Mouse (Mus musculus): ENCODE measurements at regions not wholly inside any gene's neighbourhood (a gene's known extent, or its start where the extent isn't known, plus 50 kb on each side); places are given as distances from the start of the nearest gene placed in this dataset.

- no peak overlapping the region for H3ac ChIP-seq (ENCODE audit: control insufficient read depth, insufficient read length)
- H3K4me3 ChIP-seq: no peak overlapping the region
- no peaks in the 10 kb centered on the region for H3K36me3 ChIP-seq (ENCODE audit: control insufficient read depth, insufficient read depth)
- H3K4me2 ChIP-seq (ENCODE audit: low read depth): no peak overlapping the region
- H3K79me2 ChIP-seq (ENCODE audit: control insufficient read depth, insufficient read depth): no peaks in the 10 kb centered on the region
- no peaks in the 10 kb centered on the region for H3K27me3 ChIP-seq (ENCODE audit: control insufficient read depth, insufficient read depth, insufficient read length)
- TF ChIP-seq MAX (IDR thresholded peaks at IDR 0.05; ENCODE audit: low read depth) (no peak), USF1 (IDR thresholded peaks at IDR 0.05; ENCODE audit: low read depth) (no peak), E2F4 (IDR thresholded peaks at IDR 0.05; ENCODE audit: insufficient read depth) (no peak), TCF12 (IDR thresholded peaks at IDR 0.05; ENCODE audit: insufficient read depth, poor library complexity, severe bottlenecking) (no peak), POLR2A (IDR thresholded peaks at IDR 0.05; ENCODE audit: insufficient read length, low read depth) (no peak), SRF (IDR thresholded peaks at IDR 0.05; ENCODE audit: control insufficient read depth, insufficient read length, low read depth) (no peak), POLR2AphosphoS2 (IDR thresholded peaks at IDR 0.05; ENCODE audit: insufficient read length, low read depth) (no peak), MYOD1 (IDR thresholded peaks at IDR 0.05; ENCODE audit: control insufficient read depth in 1 of 3, insufficient read length in 2 of 3, low read depth in 2 of 3) (no peak), REST (IDR thresholded peaks at IDR 0.05; ENCODE audit: insufficient read depth, insufficient read length) (no peak), CEBPB (IDR thresholded peaks at IDR 0.05; ENCODE audit: insufficient read depth, poor library complexity, severe bottlenecking) (no peak), MYOG (IDR thresholded peaks at IDR 0.05; ENCODE audit: control insufficient read depth in 1 of 3, insufficient read depth in 1 of 3, insufficient read length in 2 of 3, low read depth in 2 of 3) (no peak), TCF3 (IDR thresholded peaks at IDR 0.05; ENCODE audit: insufficient read length, low read depth) (no peak)
Measured at GRCm38 (mm10) chr3:9373896-9374295, 236.0 kb downstream of the Zfp704 start.

- TF ChIP-seq SRF (IDR thresholded peaks at IDR 0.05; ENCODE audit: control insufficient read depth, insufficient read length, low read depth) (no peak), POLR2AphosphoS2 (IDR thresholded peaks at IDR 0.05; ENCODE audit: insufficient read length, low read depth) (no peak), MAX (IDR thresholded peaks at IDR 0.05; ENCODE audit: low read depth) (no peak), POLR2A (IDR thresholded peaks at IDR 0.05; ENCODE audit: insufficient read length, low read depth) (no peak), MYOG (IDR thresholded peaks at IDR 0.05; ENCODE audit: control insufficient read depth in 1 of 3, insufficient read depth in 1 of 3, insufficient read length in 2 of 3, low read depth in 2 of 3) (no peak), USF1 (IDR thresholded peaks at IDR 0.05; ENCODE audit: low read depth) (no peak), CEBPB (IDR thresholded peaks at IDR 0.05; ENCODE audit: insufficient read depth, poor library complexity, severe bottlenecking) (no peak), E2F4 (IDR thresholded peaks at IDR 0.05; ENCODE audit: insufficient read depth) (no peak), REST (IDR thresholded peaks at IDR 0.05; ENCODE audit: insufficient read depth, insufficient read length) (no peak), MYOD1 (IDR thresholded peaks at IDR 0.05; ENCODE audit: control insufficient read depth in 1 of 3, insufficient read length in 2 of 3, low read depth in 2 of 3) (no peak), TCF3 (IDR thresholded peaks at IDR 0.05; ENCODE audit: insufficient read length, low read depth) (no peak), TCF12 (IDR thresholded peaks at IDR 0.05; ENCODE audit: insufficient read depth, poor library complexity, severe bottlenecking) (no peak)
- no peaks in the 10 kb centered on the region for H3K36me3 ChIP-seq (ENCODE audit: control insufficient read depth, insufficient read depth)
- H3K4me3 ChIP-seq: no peak overlapping the region
- H3K27me3 ChIP-seq (ENCODE audit: control insufficient read depth, insufficient read depth, insufficient read length): no peaks in the 10 kb centered on the region
- H3ac ChIP-seq (ENCODE audit: control insufficient read depth, insufficient read length): no peak overlapping the region
- H3K4me2 ChIP-seq (ENCODE audit: low read depth): no peak overlapping the region
- H3K79me2 ChIP-seq (ENCODE audit: control insufficient read depth, insufficient read depth): no peaks in the 10 kb centered on the region
Measured at GRCm38 (mm10) chr3:9370096-9370495, 239.8 kb downstream of the Zfp704 start.

GRCm38 (mm10) chr3:9365791-9366190 lies 244.1 kb downstream of the Zfp704 start:
- Histone ChIP-seq H3K36me3 (ENCODE audit: control insufficient read depth, insufficient read depth) (no peaks in the 10 kb centered on the region), H3K79me2 (ENCODE audit: control insufficient read depth, insufficient read depth) (no peaks in the 10 kb centered on the region), H3K4me2 (ENCODE audit: low read depth) (no peak overlapping the region), H3ac (ENCODE audit: control insufficient read depth, insufficient read length) (no peak overlapping the region), H3K27me3 (ENCODE audit: control insufficient read depth, insufficient read depth, insufficient read length) (no peaks in the 10 kb centered on the region), H3K4me3 (no peak overlapping the region)
- no peak for TF ChIP-seq TCF3 (IDR thresholded peaks at IDR 0.05; ENCODE audit: insufficient read length, low read depth)

- H3K79me2 ChIP-seq (ENCODE audit: control insufficient read depth, insufficient read depth): no peaks in the 10 kb centered on the region
- no peaks in the 10 kb centered on the region for H3K36me3 ChIP-seq (ENCODE audit: control insufficient read depth, insufficient read depth)
- H3K4me3 ChIP-seq: no peak overlapping the region
- H3ac ChIP-seq (ENCODE audit: control insufficient read depth, insufficient read length): no peak overlapping the region
- TF ChIP-seq POLR2AphosphoS2 (IDR thresholded peaks at IDR 0.05; ENCODE audit: insufficient read length, low read depth) (no peak), E2F4 (IDR thresholded peaks at IDR 0.05; ENCODE audit: insufficient read depth) (no peak), REST (IDR thresholded peaks at IDR 0.05; ENCODE audit: insufficient read depth, insufficient read length) (no peak), MAX (IDR thresholded peaks at IDR 0.05; ENCODE audit: low read depth) (no peak), USF1 (IDR thresholded peaks at IDR 0.05; ENCODE audit: low read depth) (no peak), SRF (IDR thresholded peaks at IDR 0.05; ENCODE audit: control insufficient read depth, insufficient read length, low read depth) (no peak), CEBPB (IDR thresholded peaks at IDR 0.05; ENCODE audit: insufficient read depth, poor library complexity, severe bottlenecking) (no peak), TCF12 (IDR thresholded peaks at IDR 0.05; ENCODE audit: insufficient read depth, poor library complexity, severe bottlenecking) (no peak), MYOG (IDR thresholded peaks at IDR 0.05; ENCODE audit: control insufficient read depth in 1 of 3, insufficient read depth in 1 of 3, insufficient read length in 2 of 3, low read depth in 2 of 3) (no peak), MYOD1 (IDR thresholded peaks at IDR 0.05; ENCODE audit: control insufficient read depth in 1 of 3, insufficient read length in 2 of 3, low read depth in 2 of 3) (no peak), TCF3 (IDR thresholded peaks at IDR 0.05; ENCODE audit: insufficient read length, low read depth) (no peak)
- no peak overlapping the region for H3K4me2 ChIP-seq (ENCODE audit: low read depth)
- H3K27me3 ChIP-seq (ENCODE audit: control insufficient read depth, insufficient read depth, insufficient read length): no peaks in the 10 kb centered on the region
Measured at GRCm38 (mm10) chr3:9359186-9359585, 250.7 kb downstream of the Zfp704 start.

- Histone ChIP-seq H3K4me2 (ENCODE audit: low read depth) (no peak overlapping the region), H3K79me2 (ENCODE audit: control insufficient read depth, insufficient read depth) (no peaks in the 10 kb centered on the region), H3K27me3 (ENCODE audit: control insufficient read depth, insufficient read depth, insufficient read length) (no peaks in the 10 kb centered on the region), H3K36me3 (ENCODE audit: control insufficient read depth, insufficient read depth) (no peaks in the 10 kb centered on the region), H3K4me3 (no peak overlapping the region), H3ac (ENCODE audit: control insufficient read depth, insufficient read length) (no peak overlapping the region)
- TF ChIP-seq CEBPB (IDR thresholded peaks at IDR 0.05; ENCODE audit: insufficient read depth, poor library complexity, severe bottlenecking) (no peak), TCF12 (IDR thresholded peaks at IDR 0.05; ENCODE audit: insufficient read depth, poor library complexity, severe bottlenecking) (no peak), REST (IDR thresholded peaks at IDR 0.05; ENCODE audit: insufficient read depth, insufficient read length) (no peak), E2F4 (IDR thresholded peaks at IDR 0.05; ENCODE audit: insufficient read depth) (no peak), MYOD1 (IDR thresholded peaks at IDR 0.05; ENCODE audit: control insufficient read depth in 1 of 3, insufficient read length in 2 of 3, low read depth in 2 of 3) (no peak), USF1 (IDR thresholded peaks at IDR 0.05; ENCODE audit: low read depth) (no peak), POLR2A (IDR thresholded peaks at IDR 0.05; ENCODE audit: insufficient read length, low read depth) (no peak), POLR2AphosphoS2 (IDR thresholded peaks at IDR 0.05; ENCODE audit: insufficient read length, low read depth) (no peak), MAX (IDR thresholded peaks at IDR 0.05; ENCODE audit: low read depth) (no peak), MYOG (IDR thresholded peaks at IDR 0.05; ENCODE audit: control insufficient read depth in 1 of 3, insufficient read depth in 1 of 3, insufficient read length in 2 of 3, low read depth in 2 of 3) (no peak), SRF (IDR thresholded peaks at IDR 0.05; ENCODE audit: control insufficient read depth, insufficient read length, low read depth) (no peak), TCF3 (IDR thresholded peaks at IDR 0.05; ENCODE audit: insufficient read length, low read depth) (no peak)
Measured at GRCm38 (mm10) chr3:9358111-9358510, 251.8 kb downstream of the Zfp704 start.

Measured in myocyte (in vitro differentiated cells).